In the genomic region with DNA sequence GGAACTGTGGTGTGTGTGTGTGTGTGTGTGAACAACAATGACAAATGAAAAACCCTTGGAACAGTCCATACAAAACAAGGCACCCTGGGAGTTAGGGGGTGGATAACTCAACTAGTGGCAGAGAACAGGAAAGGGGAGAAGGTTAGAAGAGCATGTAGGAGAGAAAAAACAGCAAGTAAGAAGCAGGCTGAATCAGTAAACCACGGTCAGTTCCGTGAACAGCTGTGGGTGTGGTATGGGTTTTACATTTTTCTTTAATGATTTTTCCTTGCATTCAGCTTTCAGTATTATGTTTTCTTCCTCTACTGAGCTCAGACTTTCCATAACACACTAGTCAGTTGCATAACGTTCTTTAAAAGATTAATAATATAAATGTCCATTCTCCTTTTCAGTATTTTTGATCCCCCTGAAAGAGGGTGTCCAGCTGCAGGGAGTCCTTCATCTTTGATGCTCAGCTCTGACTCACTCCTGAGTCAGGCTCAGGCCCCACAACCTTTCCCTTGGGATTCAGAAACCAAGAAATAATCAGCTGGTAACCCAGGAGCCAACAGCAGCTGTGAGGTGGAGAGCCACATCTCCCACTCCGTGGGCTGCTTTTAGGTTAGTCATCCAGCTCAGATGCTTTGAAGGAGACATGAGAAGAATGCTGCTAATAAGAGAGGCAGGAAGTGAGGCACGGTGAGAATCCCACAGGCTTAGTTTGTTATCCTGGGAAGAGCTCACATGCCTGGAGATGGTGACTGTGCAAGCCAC, we compare ENCODE assay signal across 16 mouse cellular contexts.
DNase-seq lines count a peak whose midpoint lies in the region; ATAC-seq and TF ChIP-seq lines count a peak whose summit lies in the region.
"Had no signal": no experiment of that assay in that cellular context is flagged by ENCODE, and none has a peak within 500 bp of the region (broad histone marks: within the 10 kb centered on the region; RNA-seq: fewer than 3 reads in every experiment).

No protein-coding gene starts in this region.

- H3K27ac ChIP-seq in lung, postnatal 0 days (ENCODE audit: low read length) = no peak overlapping the region
- H3K27ac ChIP-seq: embryonic facial prominence, embryonic 13.5 days; kidney, postnatal 0 days had no signal

- H3K9me3 ChIP-seq in lung, postnatal 0 days (ENCODE audit: low read length) = no peaks in the 10 kb centered on the region
- H3K9me3 ChIP-seq: embryonic facial prominence, embryonic 13.5 days had no signal

- DNase-seq in adrenal gland, postnatal 36 days = peak; percentile 16 to 19
- no peak for DNase-seq in adrenal gland, postnatal 14 days
- peak; percentile 43 to 57 for DNase-seq in left cerebral cortex, adult 18-20 months (ENCODE audit: low spot score in 2 of 2)
- no peak for DNase-seq in left cerebral cortex, postnatal 4 days
- peak; percentile 17 for DNase-seq in heart, postnatal 25 days (ENCODE audit: low spot score)
- peak; percentile 45 to 54 for DNase-seq in right cerebral cortex, postnatal 36 days (ENCODE audit: low spot score in 2 of 2)
- no peak for DNase-seq in lung, postnatal 0 days (ENCODE audit: low spot score)
- DNase-seq: cerebellum, postnatal 25 days; forebrain, postnatal 0 days; liver; lung, embryonic 14.5 days; thymus, adult 18-20 months had no signal

- no peaks in the 10 kb centered on the region for H3K27me3 ChIP-seq in lung, postnatal 0 days (replicated peaks; ENCODE audit: insufficient read depth, low read length)
- H3K27me3 ChIP-seq: embryonic facial prominence, embryonic 13.5 days had no signal

- no peak for ATAC-seq in lung, postnatal 0 days
- no peak for ATAC-seq in megakaryocyte progenitor cell, adult 5-6 weeks (replicated peaks; ENCODE audit: poor library complexity)
- ATAC-seq: forebrain, postnatal 0 days; inflammation-experienced regulatory T-cells, adult 6 months had no signal

- H3K4me2 ChIP-seq in lung, postnatal 0 days (replicated peaks; ENCODE audit: low read depth, low read length) = no peak overlapping the region
- H3K4me2 ChIP-seq: embryonic facial prominence, embryonic 13.5 days; lung, embryonic 14.5 days had no signal

- no peaks in the 10 kb centered on the region for H3K36me3 ChIP-seq in lung, postnatal 0 days (ENCODE audit: insufficient read depth, low read length)
- H3K36me3 ChIP-seq: embryonic facial prominence, embryonic 13.5 days had no signal

- no peak overlapping the region for H3K9ac ChIP-seq in lung, postnatal 0 days (replicated peaks; ENCODE audit: low read depth)
- H3K9ac ChIP-seq: embryonic facial prominence, embryonic 13.5 days; forebrain, postnatal 0 days; lung, embryonic 14.5 days had no signal

- TF ChIP-seq CTCF in lung, postnatal 0 days (IDR thresholded peaks at IDR 0.05) = no peak

- 58% methylated on average over 5 of the region's 5 CpGs for WGBS in lung, postnatal 0 days

- H3K4me1 ChIP-seq in lung, postnatal 0 days (ENCODE audit: insufficient read depth, low read depth, low read length) = no peaks in the 10 kb centered on the region
- H3K4me1 ChIP-seq: embryonic facial prominence, embryonic 13.5 days had no signal

- intact Hi-C loops in left cerebral cortex, postnatal 4 days (cut with DNase I) = no loop called here
- intact Hi-C loops in heart, postnatal 25 days (cut with DNase I) = no loop called here

- no peak overlapping the region for H3K4me3 ChIP-seq in lung, postnatal 0 days (ENCODE audit: low read depth, low read length)
- H3K4me3 ChIP-seq: embryonic facial prominence, embryonic 13.5 days had no signal

- no peak for TF ChIP-seq EP300 in lung, postnatal 0 days (IDR thresholded peaks at IDR 0.05)

Comparison
In these comparisons a context has a peak if more than half of its experiments do, and no peak if none do; other contexts are left out.
1. DNase-seq: peak in adrenal gland, postnatal 36 days (2 of 2), left cerebral cortex, adult 18-20 months (2 of 2), heart, postnatal 25 days (single experiment) and right cerebral cortex, postnatal 36 days (2 of 2); none in adrenal gland, postnatal 14 days (single experiment), left cerebral cortex, postnatal 4 days (single experiment) and lung, postnatal 0 days (single experiment).